Mouse (Mus musculus) bone marrow macrophage, adult 2 months (primary cell): Measurements from ENCODE around the gene Gm20431.

Experiments used
- CTCF ChIP-seq: IDR thresholded peaks from 2 replicates; pipeline ENCODE4 v1.5.1; 2012; ENCODE audit warnings: low read depth, mild to moderate bottlenecking, low read length, moderate library complexity
- POLR2A ChIP-seq: IDR thresholded peaks from 2 replicates; pipeline ENCODE4 v1.6.1; 2012; ENCODE audit warnings: mild to moderate bottlenecking, low read depth, low read length, borderline replicate concordance

- TF ChIP-seq CTCF (no peak), POLR2A (no peak)
Measured at GRCm38 (mm10) chr2:167669398-167669797, 8.1 kb upstream of the Gm20431 start.
